Mouse (Mus musculus): ENCODE results near the gene Gpx4. TPM values are rescaled to one million over a fixed set of nuclear protein-coding genes. Genes with fewer than 3 reads are reported as not detected.

Gene Gpx4
- polyA plus RNA-seq, 1 experiment: 964 TPM

DNA sequence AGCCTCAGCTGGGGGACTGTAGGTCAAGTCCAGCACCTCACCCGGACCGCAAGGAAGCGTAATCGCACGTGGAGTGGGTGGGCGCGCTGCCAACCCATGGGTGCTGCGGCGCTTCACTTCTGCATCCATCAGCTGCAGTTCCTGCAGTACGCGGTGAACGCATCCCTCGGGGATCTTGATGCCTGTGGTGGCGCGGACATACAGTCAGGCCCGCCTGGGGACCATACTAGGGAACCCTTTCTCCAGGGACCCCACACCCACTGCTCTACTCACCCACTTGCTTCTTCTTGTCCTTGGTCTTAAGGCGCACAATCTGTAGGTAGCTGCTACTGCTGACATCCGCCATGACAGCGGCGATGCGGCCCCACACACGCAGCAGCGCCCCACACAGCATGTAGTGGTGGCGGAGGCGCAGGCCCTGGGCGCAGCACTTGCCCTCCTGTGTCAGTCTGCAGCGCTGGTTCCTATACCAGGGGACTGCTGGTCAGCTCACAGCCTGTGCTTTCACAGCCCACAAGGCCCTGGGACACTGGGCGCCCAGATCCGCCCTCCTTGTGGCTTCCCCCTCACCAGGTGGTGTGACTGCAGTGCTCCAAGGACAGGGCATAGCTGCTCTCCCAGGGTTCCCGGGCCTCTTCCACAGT, 10.8 kb downstream of the Gpx4 start:
- Histone ChIP-seq H3K4me1 (ENCODE audit: control insufficient read depth, insufficient read depth, low read length) (peaks cover 16% of the 10 kb centered on the region; the same call in 1 of the 2 replicates), H3K4me3 (replicated peaks; ENCODE audit: insufficient read depth, low read depth, low read length) (no peak overlapping the region), H3K27me3 (ENCODE audit: control insufficient read depth, insufficient read depth, low read length) (no peaks in the 10 kb centered on the region), H3K27ac (ENCODE audit: insufficient read depth, low read length) (no peak overlapping the region)
- no peak for TF ChIP-seq POLR2A (IDR thresholded peaks at IDR 0.05; ENCODE audit: borderline replicate concordance, insufficient read depth, low read length)
- no peak for TF ChIP-seq CTCF (IDR thresholded peaks at IDR 0.05; ENCODE audit: borderline replicate concordance, insufficient read depth, low read depth, low read length)
- no peak for DNase-seq
- 63% methylated on average over 30 of the region's 30 CpGs for WGBS

- no peaks in the 10 kb centered on the region; the same call in 1 of the 2 replicates for H3K4me1 ChIP-seq (ENCODE audit: control insufficient read depth, insufficient read depth, low read length)
- H3K4me3 ChIP-seq (replicated peaks; ENCODE audit: insufficient read depth, low read depth, low read length): no peak overlapping the region
- TF ChIP-seq CTCF (IDR thresholded peaks at IDR 0.05; ENCODE audit: borderline replicate concordance, insufficient read depth, low read depth, low read length) (no peak), POLR2A (IDR thresholded peaks at IDR 0.05; ENCODE audit: borderline replicate concordance, insufficient read depth, low read length) (no peak)
- H3K27me3 ChIP-seq (ENCODE audit: control insufficient read depth, insufficient read depth, low read length): no peaks in the 10 kb centered on the region
- H3K27ac ChIP-seq (ENCODE audit: insufficient read depth, low read length): no peak overlapping the region
- WGBS: 60% methylated on average over 5 of the region's 5 CpGs
- DNase-seq: no peak
Observed at GRCm38 (mm10) chr10:80063104-80063503, 16.1 kb downstream of the Gpx4 start.

DNA sequence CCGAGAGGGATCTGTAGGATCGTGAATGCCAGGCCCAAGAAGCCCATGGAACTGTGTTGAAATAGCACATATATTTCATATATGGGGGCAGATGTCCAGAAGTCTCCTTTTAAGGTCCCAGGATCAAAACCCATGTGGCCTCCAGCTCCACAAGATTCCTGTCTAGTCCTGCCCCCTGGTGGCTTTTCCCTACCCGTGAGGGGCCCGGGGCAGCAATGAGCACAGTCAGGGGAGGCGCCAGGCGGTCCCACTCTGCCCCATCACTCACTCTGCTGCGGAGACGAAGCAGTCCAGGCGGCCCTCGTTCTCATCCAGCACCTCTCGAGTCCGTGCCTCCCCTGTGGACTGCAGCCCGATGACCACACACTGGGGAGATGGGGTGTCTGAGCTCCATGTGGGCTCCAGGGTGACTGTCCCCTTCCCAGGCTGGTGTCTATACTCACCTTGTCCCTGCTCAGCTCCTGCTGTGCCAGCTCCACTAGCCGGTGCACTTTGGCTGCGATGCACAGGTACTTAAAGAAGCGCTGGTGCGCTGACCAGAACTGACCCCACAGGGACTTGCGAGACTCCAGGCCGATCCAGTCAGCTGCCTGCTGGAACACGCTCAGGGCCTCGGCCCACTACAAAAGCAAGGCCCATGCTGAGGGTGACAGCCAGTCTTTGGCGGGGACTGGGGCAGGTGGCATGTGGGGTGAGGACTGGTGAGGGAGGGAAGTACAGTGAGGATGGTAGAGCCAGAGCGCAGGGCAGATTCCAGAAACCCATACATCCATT, 17.1 kb downstream of the Gpx4 start:
- H3K4me1 ChIP-seq (ENCODE audit: control insufficient read depth, insufficient read depth, low read length): no peaks in the 10 kb centered on the region; the same call in none of the 2 replicates
- H3K27ac ChIP-seq (ENCODE audit: insufficient read depth, low read length): no peak overlapping the region
- H3K27me3 ChIP-seq (ENCODE audit: control insufficient read depth, insufficient read depth, low read length): no peaks in the 10 kb centered on the region
- H3K4me3 ChIP-seq (replicated peaks; ENCODE audit: insufficient read depth, low read depth, low read length): no peak overlapping the region
- no peak for DNase-seq
- no peak for TF ChIP-seq CTCF (IDR thresholded peaks at IDR 0.05; ENCODE audit: borderline replicate concordance, insufficient read depth, low read depth, low read length)
- TF ChIP-seq POLR2A (IDR thresholded peaks at IDR 0.05; ENCODE audit: borderline replicate concordance, insufficient read depth, low read length): no peak
- WGBS: 68% methylated on average over 23 of the region's 23 CpGs

DNA sequence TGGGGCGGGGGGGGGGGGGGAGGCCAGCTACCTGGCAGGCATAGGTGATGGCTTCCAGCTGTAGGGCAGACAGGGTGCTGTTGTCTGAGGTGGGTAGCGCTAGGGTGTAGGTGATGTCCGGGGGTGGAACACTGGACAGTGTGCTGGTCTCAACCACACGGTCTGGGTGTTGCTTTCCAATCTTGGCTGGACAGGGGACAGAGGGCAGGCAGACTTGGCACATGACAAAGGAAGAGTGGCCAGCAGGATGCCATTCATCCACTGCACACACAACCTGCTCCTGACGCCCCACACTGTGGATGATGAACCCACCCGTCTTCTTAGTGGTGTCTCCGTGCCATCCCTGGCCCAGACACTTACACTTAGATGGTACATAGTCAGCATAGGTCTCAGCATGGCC, 22.3 kb downstream of the Gpx4 start:
- Histone ChIP-seq H3K27ac (ENCODE audit: insufficient read depth, low read length) (no peak overlapping the region), H3K27me3 (ENCODE audit: control insufficient read depth, insufficient read depth, low read length) (no peaks in the 10 kb centered on the region), H3K4me3 (replicated peaks; ENCODE audit: insufficient read depth, low read depth, low read length) (no peak overlapping the region), H3K4me1 (ENCODE audit: control insufficient read depth, insufficient read depth, low read length) (peaks cover 34% of the 10 kb centered on the region)
- no peak for DNase-seq
- no peak for TF ChIP-seq CTCF (IDR thresholded peaks at IDR 0.05; ENCODE audit: borderline replicate concordance, insufficient read depth, low read depth, low read length)
- no peak for TF ChIP-seq POLR2A (IDR thresholded peaks at IDR 0.05; ENCODE audit: borderline replicate concordance, insufficient read depth, low read length)
- 22% methylated on average over 6 of the region's 7 CpGs for WGBS

DNA sequence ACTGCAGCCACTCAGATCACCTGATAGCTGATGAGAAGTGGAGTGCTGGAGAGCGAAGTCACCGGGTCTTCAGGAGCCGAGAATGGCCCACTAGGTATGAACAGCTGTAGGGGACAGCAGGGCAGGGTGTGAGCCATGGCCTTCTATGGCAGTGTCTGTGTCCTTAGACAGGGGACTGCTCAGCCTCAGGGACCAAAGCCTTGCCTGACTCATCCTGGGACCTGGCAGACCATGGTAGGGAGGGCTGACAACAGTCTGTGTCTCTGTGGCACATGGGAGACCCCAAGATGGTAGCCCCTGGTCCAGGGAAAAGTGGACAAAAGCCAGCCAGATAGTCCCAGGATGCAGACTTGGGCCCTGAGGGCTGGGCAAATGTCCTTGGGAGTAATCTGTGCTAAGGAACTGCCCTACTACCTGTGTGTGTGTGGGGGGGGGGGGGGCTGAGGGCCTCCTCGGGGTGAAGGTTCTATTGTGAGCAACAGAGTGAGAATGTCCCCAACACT, 23.0 kb downstream of the Gpx4 start:
- Histone ChIP-seq H3K4me1 (ENCODE audit: control insufficient read depth, insufficient read depth, low read length) (peaks cover 38% of the 10 kb centered on the region), H3K27ac (ENCODE audit: insufficient read depth, low read length) (no peak overlapping the region), H3K4me3 (replicated peaks; ENCODE audit: insufficient read depth, low read depth, low read length) (no peak overlapping the region), H3K27me3 (ENCODE audit: control insufficient read depth, insufficient read depth, low read length) (no peaks in the 10 kb centered on the region)
- TF ChIP-seq CTCF (IDR thresholded peaks at IDR 0.05; ENCODE audit: borderline replicate concordance, insufficient read depth, low read depth, low read length): no peak
- no peak for TF ChIP-seq POLR2A (IDR thresholded peaks at IDR 0.05; ENCODE audit: borderline replicate concordance, insufficient read depth, low read length)
- WGBS: 82% methylated on average over 4 of the region's 4 CpGs
- DNase-seq: no peak

GRCm38 (mm10) chr10:80070837-80071515, 24.0 kb downstream of the Gpx4 start:
- H3K27me3 ChIP-seq (ENCODE audit: control insufficient read depth, insufficient read depth, low read length): no peaks in the 10 kb centered on the region
- WGBS: 10% methylated on average over 9 of the region's 9 CpGs
- TF ChIP-seq POLR2A (IDR thresholded peaks at IDR 0.05; ENCODE audit: borderline replicate concordance, insufficient read depth, low read length) (no peak), CTCF (IDR thresholded peaks at IDR 0.05; ENCODE audit: borderline replicate concordance, insufficient read depth, low read depth, low read length) (no peak)
- peak overlapping the region; percentile 78 for H3K27ac ChIP-seq (ENCODE audit: insufficient read depth, low read length)
- H3K4me3 ChIP-seq (replicated peaks; ENCODE audit: insufficient read depth, low read depth, low read length): no peak overlapping the region
- DNase-seq: peak; percentile 86 to 90
- peaks cover 44% of the 10 kb centered on the region for H3K4me1 ChIP-seq (ENCODE audit: control insufficient read depth, insufficient read depth, low read length)

GRCm38 (mm10) chr10:80071516-80071900, 24.5 kb downstream of the Gpx4 start:
- Histone ChIP-seq H3K4me3 (replicated peaks; ENCODE audit: insufficient read depth, low read depth, low read length) (no peak overlapping the region), H3K27ac (ENCODE audit: insufficient read depth, low read length) (peak overlapping the region; percentile 78), H3K4me1 (ENCODE audit: control insufficient read depth, insufficient read depth, low read length) (peaks cover 47% of the 10 kb centered on the region), H3K27me3 (ENCODE audit: control insufficient read depth, insufficient read depth, low read length) (no peaks in the 10 kb centered on the region)
- no peak for TF ChIP-seq POLR2A (IDR thresholded peaks at IDR 0.05; ENCODE audit: borderline replicate concordance, insufficient read depth, low read length)
- no peak for TF ChIP-seq CTCF (IDR thresholded peaks at IDR 0.05; ENCODE audit: borderline replicate concordance, insufficient read depth, low read depth, low read length)
- DNase-seq: no peak
- WGBS: 36% methylated on average over 3 of the region's 3 CpGs

All from cerebellum, adult 2 months (tissue).